Mouse (Mus musculus) cerebellum, postnatal 10 days (tissue): ENCODE data around the gene Clint1.

Source experiments
- DNase-seq, 2 experiments: peaks; one replicate each; pipeline ENCODE4 v3.0.0; 2021; ENCODE audit warnings: mixed read lengths in 2 of 2

Clint1 gene

GRCm38 (mm10) chr11:45851516-45852123 lies at the start of gene Clint1:
TSS of gene Clint1 (plus strand) at chr11:45852051.
- DNase-seq = peak; percentile 92 to 94

- DNase-seq = no peak
Observed at GRCm38 (mm10) chr11:45804068-45804467, 47.8 kb upstream of the Clint1 start.

- no peak for DNase-seq
Observed at GRCm38 (mm10) chr11:45805312-45805772, 46.5 kb upstream of the Clint1 start.

DNA sequence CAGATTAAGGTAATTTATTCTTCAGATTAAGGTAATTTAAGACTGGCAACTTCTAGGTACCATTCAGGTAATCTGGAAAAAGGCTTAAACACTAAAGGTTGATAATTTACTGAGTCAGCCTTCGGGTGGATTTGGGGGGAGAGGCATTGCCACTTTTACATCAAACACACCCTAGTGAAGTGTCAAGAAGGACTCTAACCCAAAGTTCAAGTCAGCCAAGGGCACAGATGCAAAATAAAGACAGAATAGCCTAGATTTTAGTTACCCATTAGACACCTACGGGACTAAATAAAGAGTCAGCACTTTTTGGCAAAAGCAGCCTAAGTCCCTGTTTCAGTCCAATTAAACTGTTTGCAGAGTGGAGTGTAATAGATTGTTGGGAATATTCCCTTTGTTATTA lies 46.0 kb upstream of the Clint1 start:
- no peak for DNase-seq

DNA sequence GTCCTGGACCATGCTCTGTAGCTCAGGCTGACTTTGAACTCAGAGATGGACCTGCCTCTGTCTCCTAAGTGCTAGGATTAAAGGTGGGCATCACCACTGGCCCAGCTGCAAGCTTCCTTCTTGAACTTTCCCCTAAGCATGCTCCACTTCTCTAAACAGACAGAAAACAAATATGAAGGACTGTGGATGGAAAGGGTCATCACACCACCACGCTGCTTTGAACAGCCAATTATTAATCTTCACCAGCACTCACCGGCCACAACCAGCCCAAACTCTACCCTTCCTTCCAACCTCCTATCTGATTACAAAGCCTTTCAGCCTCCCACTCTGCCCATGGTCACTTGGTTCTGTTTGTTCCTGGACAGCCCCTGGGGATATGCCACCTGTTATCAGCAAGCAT lies 45.6 kb upstream of the Clint1 start:
- no peak for DNase-seq

- DNase-seq = no peak
Observed at GRCm38 (mm10) chr11:45806809-45807208, 45.0 kb upstream of the Clint1 start.

- no peak for DNase-seq
Observed at GRCm38 (mm10) chr11:45807820-45808219, 44.0 kb upstream of the Clint1 start.

- no peak for DNase-seq
Observed at GRCm38 (mm10) chr11:45809424-45809823, 42.4 kb upstream of the Clint1 start.

DNA sequence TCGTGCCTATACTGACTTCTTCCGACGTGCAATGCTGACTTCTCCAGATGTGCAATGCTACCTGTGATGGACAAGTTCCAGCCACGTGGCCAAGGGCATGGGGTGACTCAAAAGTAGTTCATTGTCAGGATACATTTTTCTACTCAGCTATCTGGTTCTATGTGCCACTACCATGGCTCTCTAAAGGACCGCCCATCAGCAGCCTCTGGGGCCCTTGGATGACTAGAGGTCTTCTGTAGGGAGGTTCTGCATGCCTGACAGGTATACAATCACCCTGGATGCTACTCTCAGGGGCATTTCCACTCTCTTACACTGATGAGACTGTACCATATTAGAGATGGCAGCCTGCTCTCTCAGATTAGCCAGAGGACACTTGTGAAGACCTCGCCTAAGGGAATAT lies 41.8 kb upstream of the Clint1 start:
- DNase-seq = no peak

- DNase-seq = no peak
Observed at GRCm38 (mm10) chr11:45810805-45811204, 41.0 kb upstream of the Clint1 start.

DNA sequence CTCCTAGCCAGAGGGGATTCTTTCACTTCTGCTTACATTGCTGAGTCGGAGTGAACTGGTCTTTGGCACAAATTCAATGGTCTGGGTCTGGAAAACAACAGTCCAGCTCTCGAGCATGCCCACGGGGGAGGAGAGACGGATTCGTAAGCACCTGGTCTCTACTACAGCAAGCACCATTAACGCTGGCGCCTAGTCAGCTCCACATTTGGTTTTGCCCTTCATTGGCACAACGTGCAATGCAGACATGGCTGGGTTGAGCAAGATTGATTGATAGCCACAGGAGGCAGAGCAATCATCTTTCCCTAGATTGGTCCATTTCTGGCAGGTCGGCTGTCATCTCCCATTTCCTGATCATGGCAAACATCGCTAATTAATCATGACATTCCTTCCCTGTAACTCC lies 36.2 kb upstream of the Clint1 start:
- peak; percentile 67 to 83 for DNase-seq

DNA sequence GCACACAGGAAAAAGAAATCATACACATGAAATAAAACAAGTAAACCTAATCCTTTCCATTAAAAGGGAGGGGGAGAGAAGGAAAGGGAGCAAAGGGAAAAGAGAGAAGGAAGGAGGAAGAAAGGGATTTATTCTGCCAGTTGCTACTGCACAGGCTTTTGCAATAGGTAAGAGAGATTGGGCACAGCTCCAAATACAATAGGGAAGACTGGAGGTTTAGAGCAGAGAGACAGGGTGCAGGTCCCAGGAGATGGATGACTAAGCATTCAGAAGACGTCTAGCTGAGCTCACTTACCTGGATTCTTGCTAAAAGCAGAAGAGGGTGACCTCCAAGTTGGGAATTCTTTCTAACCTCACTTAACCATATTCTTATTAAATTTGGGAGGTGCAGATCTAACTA lies 35.1 kb upstream of the Clint1 start:
- DNase-seq = peak in 1 of 2 experiments; percentile 15

DNA sequence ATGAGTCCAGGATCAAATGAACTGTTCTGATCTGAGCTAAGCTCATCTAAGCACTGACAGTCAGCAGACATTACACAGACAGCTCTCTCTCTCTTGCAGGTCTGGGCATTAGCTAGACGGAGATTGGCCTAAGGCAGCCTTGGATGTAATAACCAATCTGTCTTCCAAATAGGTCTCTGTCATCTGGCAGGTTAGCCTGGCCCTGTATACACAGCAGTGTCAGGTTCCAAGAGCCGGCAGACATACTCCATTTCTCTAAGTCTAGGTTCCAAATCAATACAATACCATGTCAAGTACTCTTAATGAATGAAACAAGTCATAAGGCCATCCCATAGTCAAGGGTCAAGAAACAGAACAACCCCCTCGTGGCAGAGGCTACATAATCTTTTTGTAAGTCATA lies 33.9 kb upstream of the Clint1 start:
- peak; percentile 62 to 63 for DNase-seq

DNA sequence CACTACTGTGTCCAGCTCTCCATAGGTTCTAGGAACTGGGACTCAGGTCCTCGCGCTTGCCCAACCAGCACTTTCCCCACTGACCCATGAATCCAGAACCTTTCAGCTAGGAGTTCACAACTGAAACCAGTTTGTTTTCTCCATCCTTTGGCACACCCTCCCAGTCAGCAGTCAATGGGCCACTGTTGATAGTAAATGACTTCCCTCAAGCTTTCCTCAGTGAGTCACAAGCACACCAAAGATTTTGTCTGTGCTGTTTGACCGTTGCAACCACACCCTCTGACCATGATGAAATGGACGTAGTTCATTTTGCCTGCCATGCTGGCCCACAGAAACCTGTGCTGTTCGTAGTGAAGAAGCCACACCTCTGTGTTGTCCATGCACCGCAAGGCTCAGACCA lies 30.9 kb upstream of the Clint1 start:
- DNase-seq = no peak

- peak; percentile 37 to 40 for DNase-seq
Observed at GRCm38 (mm10) chr11:45830112-45830511, 21.7 kb upstream of the Clint1 start.

DNA sequence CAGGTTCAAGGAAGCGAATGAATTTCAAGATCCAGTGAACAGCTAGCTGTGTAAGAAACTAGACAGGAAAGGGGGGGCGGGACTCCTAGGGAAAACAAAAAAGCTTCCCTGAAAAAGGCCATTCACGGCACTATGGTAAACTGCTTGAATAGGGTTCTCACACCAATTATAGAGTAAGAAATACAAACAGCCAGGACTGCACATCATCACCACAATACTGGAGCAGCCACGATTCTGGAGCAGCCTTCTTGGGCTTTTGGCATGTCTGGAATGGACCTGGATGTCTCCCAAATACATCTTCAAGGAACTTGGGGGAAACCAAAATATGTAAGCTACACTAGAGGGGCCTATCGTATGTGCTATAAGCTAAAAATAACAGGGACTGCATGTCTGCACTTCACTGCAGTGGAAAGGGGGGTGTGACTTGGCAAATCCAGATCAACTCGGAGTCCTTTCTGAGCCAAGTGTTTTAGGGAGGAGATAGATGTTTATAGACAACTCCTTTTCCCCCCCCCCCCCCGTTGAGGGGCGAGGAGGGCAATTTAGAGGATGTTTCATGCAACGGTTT lies 21.0 kb upstream of the Clint1 start:
- DNase-seq = no peak

- no peak for DNase-seq
Observed at GRCm38 (mm10) chr11:45831476-45832143, 20.2 kb upstream of the Clint1 start.

GRCm38 (mm10) chr11:45835625-45836255 lies 16.1 kb upstream of the Clint1 start:
- no peak for DNase-seq

- DNase-seq = no peak
Observed at GRCm38 (mm10) chr11:45837257-45837817, 14.5 kb upstream of the Clint1 start.

- DNase-seq = no peak
Observed at GRCm38 (mm10) chr11:45838450-45838849, 13.4 kb upstream of the Clint1 start.

DNA sequence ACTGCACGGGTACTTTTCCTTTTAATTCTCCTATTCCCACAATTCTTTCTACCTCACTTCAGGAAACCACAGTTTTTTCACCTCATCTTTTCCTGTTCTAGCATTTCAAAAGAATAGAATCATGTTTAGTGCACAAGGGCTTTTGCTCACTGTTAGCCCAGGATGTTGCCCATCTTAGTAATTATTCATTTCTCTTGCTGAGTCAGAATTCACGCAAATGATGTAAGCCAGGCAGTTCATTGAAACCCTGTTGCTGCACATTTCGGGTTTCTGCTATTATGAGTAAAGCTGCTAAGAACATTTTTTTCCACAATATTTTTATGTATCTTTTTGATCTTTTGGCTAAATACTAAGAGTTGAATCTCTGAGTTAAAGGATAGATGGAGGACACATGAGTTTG lies 11.5 kb upstream of the Clint1 start:
- DNase-seq = no peak

- no peak for DNase-seq
Observed at GRCm38 (mm10) chr11:45846008-45846407, 5.8 kb upstream of the Clint1 start.

- DNase-seq = no peak
Observed at GRCm38 (mm10) chr11:45847548-45847947, 4.3 kb upstream of the Clint1 start.

DNA sequence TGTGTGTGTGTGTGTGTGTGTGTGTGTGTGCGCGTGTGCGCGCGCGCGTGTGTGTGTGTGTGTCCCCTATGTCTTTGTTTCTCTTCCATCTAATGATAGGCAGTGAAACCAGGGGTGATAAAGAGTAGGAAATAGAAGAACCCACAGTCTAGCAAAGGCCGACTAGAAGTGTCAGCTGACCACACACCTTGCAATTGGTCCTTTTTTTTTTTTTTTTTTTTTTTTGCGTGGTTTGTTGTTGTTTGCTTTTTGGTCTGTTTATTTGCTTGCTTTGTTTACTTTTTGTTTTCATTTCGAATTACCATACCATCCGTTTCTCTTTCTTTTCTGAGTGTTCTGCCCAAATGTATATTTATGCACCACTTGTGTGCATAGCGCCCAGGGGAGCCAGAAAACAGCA lies 3.6 kb upstream of the Clint1 start:
- DNase-seq = no peak
